Mouse (Mus musculus) gastrocnemius, adult 18-20 months (tissue): ENCODE data around the gene Hsf2bp. TPM values are rescaled to one million over a fixed set of nuclear protein-coding genes. Genes with fewer than 3 reads are reported as not detected.
"Not testable (repeated sequence)": the region's sequence is repeated elsewhere in the genome, so short reads cannot be mapped to it uniquely, and the experiment has no call there.

Source experiments
- DNase-seq: peaks from one replicate; pipeline ENCODE4 v3.0.0; 2021; ENCODE audit warnings: low spot score
- long read RNA-seq, 2 experiments: library from polyadenylated mRNA; stranded (forward); transcript quantifications; one replicate each; pipeline ENCODE4 v2.0.0; 2021
- total RNA-seq, 2 experiments: library from RNA; stranded (reverse); gene quantifications; 2 replicates each; pipeline ENCODE4 v1.2.3; 2021

Hsf2bp gene
- under 1 TPM; 0.55 to 0.57 TPM for total RNA-seq
- long read RNA-seq, experiment 1, partial matches to known transcripts: 0 of 1 reads
- long read RNA-seq, experiment 1, other reads (novel, unspliced or antisense): 1 of 1 reads
- long read RNA-seq, experiment 2, partial matches to known transcripts: 0 of 2 reads
- long read RNA-seq, experiment 2, other reads (novel, unspliced or antisense): 2 of 2 reads

- peak; percentile 55 for DNase-seq
These were observed at the start of gene Hsf2bp, which contains the start of gene Rrp1b for GRCm38 (mm10) chr17:32035609-32036508. TSS of gene Hsf2bp (minus strand) at chr17:32036349. TSS of gene Rrp1b (plus strand) at chr17:32036100.

- DNase-seq: no peak
These were observed 47.2 kb upstream of the Hsf2bp start for GRCm38 (mm10) chr17:32083351-32083750.

GRCm38 (mm10) chr17:32075164-32075563, 39.0 kb upstream of the Hsf2bp start:
- DNase-seq: peak; percentile 29

GRCm38 (mm10) chr17:32074658-32075057, 38.5 kb upstream of the Hsf2bp start:
- no peak for DNase-seq

GRCm38 (mm10) chr17:32073359-32073758, 37.2 kb upstream of the Hsf2bp start:
- peak; percentile 82 for DNase-seq

- DNase-seq: no peak
These were observed 32.7 kb upstream of the Hsf2bp start for GRCm38 (mm10) chr17:32068810-32069209.

GRCm38 (mm10) chr17:32068381-32068780, 32.2 kb upstream of the Hsf2bp start:
- DNase-seq: no peak

GRCm38 (mm10) chr17:32067541-32067940, 31.4 kb upstream of the Hsf2bp start:
- no peak for DNase-seq

GRCm38 (mm10) chr17:32064762-32065161, 28.6 kb upstream of the Hsf2bp start:
- not testable (repeated sequence) for DNase-seq

- DNase-seq: no peak
These were observed 27.5 kb upstream of the Hsf2bp start for GRCm38 (mm10) chr17:32063654-32064053.

GRCm38 (mm10) chr17:32061219-32061618, 25.1 kb upstream of the Hsf2bp start:
- no peak for DNase-seq

- no peak for DNase-seq
These were observed 22.9 kb upstream of the Hsf2bp start for GRCm38 (mm10) chr17:32059084-32059483.

- no peak for DNase-seq
These were observed 21.7 kb upstream of the Hsf2bp start for GRCm38 (mm10) chr17:32057843-32058242.

GRCm38 (mm10) chr17:32053677-32054076, 17.5 kb upstream of the Hsf2bp start:
- no peak for DNase-seq

GRCm38 (mm10) chr17:32052237-32053080, 16.3 kb upstream of the Hsf2bp start:
- no peak for DNase-seq

- no peak for DNase-seq
These were observed 14.5 kb upstream of the Hsf2bp start for GRCm38 (mm10) chr17:32050609-32051008.

GRCm38 (mm10) chr17:32049914-32050313, 13.8 kb upstream of the Hsf2bp start:
- DNase-seq: no peak

GRCm38 (mm10) chr17:32048351-32048750, 12.2 kb upstream of the Hsf2bp start:
- DNase-seq: no peak

- DNase-seq: no peak
These were observed 10.4 kb upstream of the Hsf2bp start for GRCm38 (mm10) chr17:32046541-32046940.

GRCm38 (mm10) chr17:32040263-32040662, 4.1 kb upstream of the Hsf2bp start:
- no peak for DNase-seq

GRCm38 (mm10) chr17:32036509-32037438, 625 bp upstream of the Hsf2bp start:
- DNase-seq: no peak
